Mouse (Mus musculus): ENCODE results near the gene Gm5269. TPM values are rescaled to one million over a fixed set of nuclear protein-coding genes. Genes with fewer than 3 reads are reported as not detected.

The Gm5269 gene
- total and polyA plus RNA-seq, 3 experiments, result 2.2 TPM; not detected in 2

DNA sequence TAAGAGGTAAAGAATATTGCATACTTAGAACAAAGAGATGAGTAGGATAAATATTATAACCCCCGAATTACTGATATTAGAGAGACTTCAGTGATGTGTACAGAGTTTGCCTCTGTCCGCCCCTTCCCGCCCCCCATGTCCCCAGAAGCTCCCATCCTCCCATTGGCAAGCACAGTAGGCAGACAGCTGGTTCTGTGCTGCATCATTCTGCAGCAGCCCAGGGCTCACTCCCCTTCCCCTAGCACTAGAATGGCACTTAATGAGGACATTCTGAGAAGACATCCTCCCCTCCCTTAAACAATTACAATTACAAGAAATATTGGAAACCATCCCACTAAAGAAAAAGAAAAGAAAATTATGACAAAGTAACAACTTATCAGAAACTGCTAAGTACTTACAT, 26.4 kb downstream of the Gm5269 start:
- Histone ChIP-seq H3K27me3 (replicated peaks) (no peaks in the 10 kb centered on the region), H3K9ac (ENCODE audit: insufficient read depth, low read depth) (no peak overlapping the region), H3K9me3 (replicated peaks; ENCODE audit: low read length) (peaks cover 2% of the 10 kb centered on the region), H3K4me2 (ENCODE audit: insufficient read depth, low read depth, poor library complexity, severe bottlenecking) (no peak overlapping the region), H3K79me2 (replicated peaks; ENCODE audit: control insufficient read depth, extremely low read depth, insufficient read depth, poor library complexity, severe bottlenecking) (no peaks in the 10 kb centered on the region), H3K27ac (ENCODE audit: insufficient read depth, low read depth) (no peak overlapping the region), H3K4me1 (ENCODE audit: control insufficient read depth in 1 of 2, insufficient read depth in 2 of 2) (peaks cover 0 to 37% of the 10 kb centered on the region in 2 experiments; a peak in 2 of 4 replicates), H3K4me3 (replicated peaks in 1 of 3; ENCODE audit: low read depth in 2 of 3, low read length in 2 of 3, poor library complexity in 1 of 3) (no peak overlapping the region), H3K36me3 (replicated peaks in 1 of 2; ENCODE audit: control insufficient read depth in 1 of 2, insufficient read depth in 1 of 2, low read length in 1 of 2) (no peaks in the 10 kb centered on the region)
- dilution Hi-C loops (cut with MboI; ENCODE audit: extremely low pct_ligation_motif_present, extremely low pct_unique_long_range_greater_than_20kb, low sequenced_read_pairs), result no loop called here
- no peak for DNase-seq (ENCODE audit: extremely low read depth)
- TF ChIP-seq TBP (conservative IDR thresholded peaks at IDR 0.05; ENCODE audit: low read depth, low read length), result no peak
- no peak for TF ChIP-seq CHD2 (IDR thresholded peaks at IDR 0.05; ENCODE audit: low read length)
- no peak for TF ChIP-seq MYC (IDR thresholded peaks at IDR 0.05; ENCODE audit: low read depth, low read length)
- TF ChIP-seq IRF4 (IDR thresholded peaks at IDR 0.05; ENCODE audit: low read depth, low read length), result no peak
- TF ChIP-seq SIN3A (IDR thresholded peaks at IDR 0.05; ENCODE audit: low read length), result no peak
- no peak for TF ChIP-seq MEF2A (IDR thresholded peaks at IDR 0.05; ENCODE audit: borderline replicate concordance, low read depth, low read length)
- no peak for TF ChIP-seq NELFE (IDR thresholded peaks at IDR 0.05; ENCODE audit: low read depth, low read length)
- TF ChIP-seq UBTF (IDR thresholded peaks at IDR 0.05; ENCODE audit: low read depth, low read length), result no peak
- TF ChIP-seq SMC3 (IDR thresholded peaks at IDR 0.05; ENCODE audit: low read depth, low read length), result no peak
- TF ChIP-seq ZC3H11A (IDR thresholded peaks at IDR 0.05; ENCODE audit: low read depth, low read length), result no peak
- TF ChIP-seq CTCF (conservative IDR thresholded peaks at IDR 0.05 in 1 of 2, IDR thresholded peaks at IDR 0.05 in 1 of 2; ENCODE audit: low read depth in 2 of 2, low read length in 2 of 2), result no peak
- TF ChIP-seq RCOR1 (conservative IDR thresholded peaks at IDR 0.05; ENCODE audit: low read depth, low read length), result no peak
- no peak for TF ChIP-seq JUN (IDR thresholded peaks at IDR 0.05; ENCODE audit: insufficient read depth, low read depth, low read length)
- TF ChIP-seq ELF1 (IDR thresholded peaks at IDR 0.05; ENCODE audit: low read depth, low read length), result no peak
- TF ChIP-seq E2F4 (IDR thresholded peaks at IDR 0.05; ENCODE audit: insufficient replicate concordance, low read depth, low read length), result no peak
- no peak for TF ChIP-seq MXI1 (IDR thresholded peaks at IDR 0.05; ENCODE audit: low read depth, low read length)
- TF ChIP-seq MAX (IDR thresholded peaks at IDR 0.05; ENCODE audit: low read length), result no peak
- TF ChIP-seq MAZ (IDR thresholded peaks at IDR 0.05; ENCODE audit: low read depth, low read length), result no peak
- in situ Hi-C loops (cut with MboI; ENCODE audit: low pct_ligation_motif_present, low pct_unique_long_range_greater_than_20kb, low sequenced_read_pairs), result no loop called here

DNA sequence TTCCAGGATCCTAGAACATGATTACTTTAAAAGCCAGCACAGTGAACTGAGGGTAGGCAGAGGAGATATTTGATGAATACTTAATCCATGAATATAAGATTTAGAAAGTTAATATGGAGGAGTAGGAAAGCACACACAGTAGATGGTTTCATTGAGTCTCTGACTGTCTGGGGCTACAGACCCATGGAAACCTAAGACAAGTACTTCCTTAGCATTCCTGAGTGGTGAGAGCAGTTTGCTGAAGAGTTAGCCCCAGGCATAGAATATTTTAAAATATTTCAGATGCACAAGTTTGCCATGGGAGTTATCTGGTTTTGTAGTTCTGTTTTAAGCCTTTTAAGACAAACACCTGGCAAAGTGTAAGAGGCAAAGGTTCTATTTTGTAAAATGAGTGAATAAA, 28.9 kb downstream of the Gm5269 start:
- no peaks in the 10 kb centered on the region for H3K27me3 ChIP-seq (replicated peaks)
- H3K36me3 ChIP-seq (replicated peaks in 1 of 2; ENCODE audit: control insufficient read depth in 1 of 2, insufficient read depth in 1 of 2, low read length in 1 of 2), result no peaks in the 10 kb centered on the region
- TF ChIP-seq ZC3H11A (IDR thresholded peaks at IDR 0.05; ENCODE audit: low read depth, low read length), result no peak
- TF ChIP-seq UBTF (IDR thresholded peaks at IDR 0.05; ENCODE audit: low read depth, low read length), result no peak
- no peak for TF ChIP-seq ZKSCAN1 (IDR thresholded peaks at IDR 0.05; ENCODE audit: borderline replicate concordance, low read depth, low read length)
- no peak for TF ChIP-seq E2F4 (IDR thresholded peaks at IDR 0.05; ENCODE audit: insufficient replicate concordance, low read depth, low read length)
- no peak for TF ChIP-seq ETS1 (conservative IDR thresholded peaks at IDR 0.05; ENCODE audit: low read depth, low read length)
- TF ChIP-seq POLR2A (IDR thresholded peaks at IDR 0.05; ENCODE audit: low read depth, low read length), result no peak
- no peak for TF ChIP-seq BHLHE40 (IDR thresholded peaks at IDR 0.05; ENCODE audit: low read depth, low read length)
- no peak for TF ChIP-seq SMC3 (IDR thresholded peaks at IDR 0.05; ENCODE audit: low read depth, low read length)
- no peak for TF ChIP-seq CHD1 (IDR thresholded peaks at IDR 0.05; ENCODE audit: low read depth, low read length)
- no peak for TF ChIP-seq TBP (conservative IDR thresholded peaks at IDR 0.05; ENCODE audit: low read depth, low read length)
- no peak for TF ChIP-seq POLR2AphosphoS2 (IDR thresholded peaks at IDR 0.05; ENCODE audit: low read depth, low read length)
- TF ChIP-seq CHD2 (IDR thresholded peaks at IDR 0.05; ENCODE audit: low read length), result no peak
- dilution Hi-C loops (cut with MboI; ENCODE audit: extremely low pct_ligation_motif_present, extremely low pct_unique_long_range_greater_than_20kb, low sequenced_read_pairs) (no loop called here), in situ Hi-C loops (cut with MboI; ENCODE audit: low pct_ligation_motif_present, low pct_unique_long_range_greater_than_20kb, low sequenced_read_pairs) (no loop called here)
- H3K27ac ChIP-seq (ENCODE audit: insufficient read depth, low read depth), result no peak overlapping the region
- no peak overlapping the region for H3K4me3 ChIP-seq (replicated peaks in 1 of 3; ENCODE audit: low read depth in 2 of 3, low read length in 2 of 3, poor library complexity in 1 of 3)
- H3K9me3 ChIP-seq (replicated peaks; ENCODE audit: low read length), result peaks cover 2% of the 10 kb centered on the region
- no peak overlapping the region for H3K9ac ChIP-seq (ENCODE audit: insufficient read depth, low read depth)
- no peaks in the 10 kb centered on the region for H3K79me2 ChIP-seq (replicated peaks; ENCODE audit: control insufficient read depth, extremely low read depth, insufficient read depth, poor library complexity, severe bottlenecking)
- no peak for DNase-seq (ENCODE audit: extremely low read depth)
- H3K4me1 ChIP-seq (ENCODE audit: control insufficient read depth in 1 of 2, insufficient read depth in 2 of 2), result peaks cover 0 to 32% of the 10 kb centered on the region in 2 experiments; a peak in 2 of 4 replicates
- no peak overlapping the region for H3K4me2 ChIP-seq (ENCODE audit: insufficient read depth, low read depth, poor library complexity, severe bottlenecking)

Data from CH12.LX (cell line).